In genomic region chr3:94611834-94612233, GRCm38 (mm10) we compare ENCODE assay signal across 24 mouse cellular contexts. TPM values are rescaled to one million over a fixed set of nuclear protein-coding genes. Genes with fewer than 3 reads are reported as not detected.
DNase-seq lines count a peak whose midpoint lies in the region; ATAC-seq and TF ChIP-seq lines count a peak whose summit lies in the region.
"Had no signal": no experiment of that assay in that cellular context is flagged by ENCODE, and none has a peak within 500 bp of the region (broad histone marks: within the 10 kb centered on the region; RNA-seq: fewer than 3 reads in every experiment).

No protein-coding gene starts in this region.

- no peak for TF ChIP-seq CTCF in cerebellum, adult 2 months (IDR thresholded peaks at IDR 0.05; ENCODE audit: borderline replicate concordance, insufficient read depth, low read depth, low read length)
- TF ChIP-seq CTCF in E14TG2a.4 (conservative IDR thresholded peaks at IDR 0.05; ENCODE audit: low read length), result no peak

- H3K9me3 ChIP-seq in E14TG2a.4 (ENCODE audit: low read length), result no peaks in the 10 kb centered on the region
- H3K9me3 ChIP-seq in limb, embryonic 14.5 days (ENCODE audit: control insufficient read depth, low read length), result no peaks in the 10 kb centered on the region
- H3K9me3 ChIP-seq: heart, embryonic 10.5 days; neural tube, embryonic 13.5 days had no signal

- WGBS in cerebellum, adult 2 months, result 67% methylated on average over 5 of the region's 5 CpGs
- WGBS in limb, embryonic 14.5 days, result 55% methylated on average over 5 of the region's 5 CpGs

- no peak overlapping the region for H3K9ac ChIP-seq in limb, embryonic 14.5 days (ENCODE audit: low read depth, low read length, severe bottlenecking)
- H3K9ac ChIP-seq: liver, embryonic 14.5 days; neural tube, embryonic 13.5 days had no signal

- no peak overlapping the region for H3K4me3 ChIP-seq in cerebellum, adult 2 months (replicated peaks; ENCODE audit: insufficient read depth, low read depth, low read length)
- H3K4me3 ChIP-seq in E14TG2a.4 (replicated peaks; ENCODE audit: low read length), result 0 out of 2 replicates have a peak overlapping the region, but pooled peaks have one; percentile 10
- H3K4me3 ChIP-seq in limb, embryonic 14.5 days (replicated peaks; ENCODE audit: low read length), result no peak overlapping the region
- H3K4me3 ChIP-seq: erythroblast, embryonic 14.5 days; heart, embryonic 10.5 days; neural tube, embryonic 13.5 days had no signal

- ATAC-seq in limb, embryonic 14.5 days (ENCODE audit: low FRiP score, low read depth), result no peak
- ATAC-seq: lung, postnatal 0 days had no signal

- no peak overlapping the region for H3K27ac ChIP-seq in cerebellum, adult 2 months (ENCODE audit: insufficient read depth, low read length)
- H3K27ac ChIP-seq in limb, embryonic 14.5 days (replicated peaks; ENCODE audit: low read depth, low read length), result peak overlapping the region; percentile 34
- H3K27ac ChIP-seq: heart, embryonic 10.5 days; liver, embryonic 14.5 days; neural tube, embryonic 13.5 days had no signal

- 0 out of 2 replicates have a peak, but pooled peaks cover 3% of the 10 kb centered on the region for H3K36me3 ChIP-seq in E14TG2a.4 (ENCODE audit: insufficient read depth, low read length)
- H3K36me3 ChIP-seq in limb, embryonic 14.5 days (ENCODE audit: control insufficient read depth, insufficient read depth, low read length), result no peaks in the 10 kb centered on the region
- H3K36me3 ChIP-seq: heart, embryonic 10.5 days; neural tube, embryonic 13.5 days had no signal

- peak; percentile 30 to 34 for DNase-seq in cerebellum, postnatal 10 days
- DNase-seq in cerebellum, adult 2 months, result no peak
- DNase-seq in heart, adult 11 months, result peak; percentile 91
- no peak for DNase-seq in heart, adult 8-10 months (ENCODE audit: low spot score)
- no peak for DNase-seq in limb, embryonic 14.5 days (ENCODE audit: low spot score)
- no peak for DNase-seq in yolk sac, embryonic 10.5 days (ENCODE audit: low spot score)
- no peak for DNase-seq in ovary, adult 18-20 months (ENCODE audit: low spot score)
- DNase-seq: adrenal gland, adult 2 months; embryo, embryonic 11 days; heart, postnatal 14 days; right cerebral cortex, postnatal 4 days; thymus, adult 2 months had no signal

- H3K4me2 ChIP-seq in limb, embryonic 14.5 days (replicated peaks; ENCODE audit: low read depth, low read length, severe bottlenecking), result no peak overlapping the region
- H3K4me2 ChIP-seq: neural tube, embryonic 13.5 days had no signal

- no peaks in the 10 kb centered on the region; the same call in 1 of the 2 replicates for H3K4me1 ChIP-seq in cerebellum, adult 2 months (ENCODE audit: control insufficient read depth, insufficient read depth, low read length)
- H3K4me1 ChIP-seq in E14TG2a.4 (replicated peaks; ENCODE audit: low read depth, low read length), result peaks cover 29% of the 10 kb centered on the region
- H3K4me1 ChIP-seq in limb, embryonic 14.5 days (ENCODE audit: control insufficient read depth, insufficient read depth, low read length), result peaks cover 12% of the 10 kb centered on the region
- H3K4me1 ChIP-seq: neural tube, embryonic 13.5 days had no signal

- no peaks in the 10 kb centered on the region for H3K27me3 ChIP-seq in cerebellum, adult 2 months (ENCODE audit: control insufficient read depth, insufficient read depth, low read length)
- H3K27me3 ChIP-seq in E14TG2a.4 (ENCODE audit: insufficient read depth, low read length), result 0 out of 2 replicates have a peak, but pooled peaks cover under 1% of the 10 kb centered on the region
- H3K27me3 ChIP-seq in limb, embryonic 14.5 days (ENCODE audit: control insufficient read depth, insufficient read depth, low read length), result no peaks in the 10 kb centered on the region
- H3K27me3 ChIP-seq: neural tube, embryonic 13.5 days had no signal

- TF ChIP-seq POLR2A in cerebellum, adult 2 months (IDR thresholded peaks at IDR 0.05; ENCODE audit: borderline replicate concordance, insufficient read depth, low read length), result no peak
- no peak for TF ChIP-seq POLR2A in limb, embryonic 14.5 days (IDR thresholded peaks at IDR 0.05; ENCODE audit: borderline replicate concordance, extremely low read depth, insufficient read depth, insufficient read length)

RNA-seq across cellular contexts. Expression of gene Snx27, which starts 29.3 kb away (rescaled TPM):
- 55.9 and 58.6 TPM in 2 replicates for polyA plus RNA-seq in cerebellum, adult 2 months (2012; rRNA removed)
- 10 to 100 TPM; 24.8 to 29.0 (median 27.0) TPM for total RNA-seq in heart, adult 8-10 months (2022)
- polyA plus RNA-seq in limb, embryonic 14.5 days (2012; rRNA removed), result 22.5 and 24.3 TPM in 2 replicates
- 37.2 and 43.0 TPM in 2 replicates for polyA plus RNA-seq in limb, embryonic 14.5 days (2014; fragmentation: Nextera tagmentation; extraction: Ambion mirVana)

RNA-seq across cellular contexts. Expression of gene Gm10972, which starts 31.1 kb away (rescaled TPM):
- not detected in 2 replicates for polyA plus RNA-seq in cerebellum, adult 2 months (2012; rRNA removed)
- total RNA-seq in heart, adult 8-10 months (2022), result not detected
- polyA plus RNA-seq in limb, embryonic 14.5 days (2012; rRNA removed), result not detected in 2 replicates
- polyA plus RNA-seq in limb, embryonic 14.5 days (2014; fragmentation: Nextera tagmentation; extraction: Ambion mirVana), result not detected in 2 replicates
- total RNA-seq: adrenal gland, adult 2 months; gastrocnemius, adult 8-10 months; heart, postnatal 14 days; layer of hippocampus, adult 8-10 months; left cerebral cortex, postnatal 14 days; megakaryocyte-erythroid progenitor cell, adult 5-6 weeks had no signal
- polyA plus RNA-seq: adrenal gland, adult 2 months; brain, embryonic 14.5 days; erythroblast, embryonic 14.5 days; heart, embryonic 10.5 days; kidney, embryonic 14.5 days; liver, embryonic 14.5 days; lung, postnatal 0 days; neural tube, embryonic 13.5 days; thymus, adult 2 months had no signal

RNA-seq across cellular contexts. Expression of gene Tuft1, which starts 46.8 kb away (rescaled TPM):
- polyA plus RNA-seq in cerebellum, adult 2 months (2012; rRNA removed), result 7.0 and 7.4 TPM in 2 replicates
- total RNA-seq in heart, adult 8-10 months (2022), result 1 to 10 TPM; 2.1 to 3.5 (median 2.4) TPM
- polyA plus RNA-seq in limb, embryonic 14.5 days (2012; rRNA removed), result 9.8 and 11.9 TPM in 2 replicates
- 16.6 and 19.1 TPM in 2 replicates for polyA plus RNA-seq in limb, embryonic 14.5 days (2014; fragmentation: Nextera tagmentation; extraction: Ambion mirVana)

Comparison
In these comparisons a context has a peak if more than half of its experiments do, and no peak if none do; other contexts are left out.
1. DNase-seq: peak in cerebellum, postnatal 10 days (2 of 2) and heart, adult 11 months (single experiment); none in cerebellum, adult 2 months (0 of 2), heart, adult 8-10 months (single experiment), limb, embryonic 14.5 days (single experiment), yolk sac, embryonic 10.5 days (single experiment) and ovary, adult 18-20 months (single experiment).